Mouse (Mus musculus) skeletal muscle tissue, adult 2 months (tissue): Measurements from ENCODE around the gene Actn1.

Experiments
- DNase-seq: peaks from one replicate; pipeline ENCODE4 v3.0.0-alpha.2; 2012; ENCODE audit warnings: low read depth, low spot score

Actn1 gene

DNA sequence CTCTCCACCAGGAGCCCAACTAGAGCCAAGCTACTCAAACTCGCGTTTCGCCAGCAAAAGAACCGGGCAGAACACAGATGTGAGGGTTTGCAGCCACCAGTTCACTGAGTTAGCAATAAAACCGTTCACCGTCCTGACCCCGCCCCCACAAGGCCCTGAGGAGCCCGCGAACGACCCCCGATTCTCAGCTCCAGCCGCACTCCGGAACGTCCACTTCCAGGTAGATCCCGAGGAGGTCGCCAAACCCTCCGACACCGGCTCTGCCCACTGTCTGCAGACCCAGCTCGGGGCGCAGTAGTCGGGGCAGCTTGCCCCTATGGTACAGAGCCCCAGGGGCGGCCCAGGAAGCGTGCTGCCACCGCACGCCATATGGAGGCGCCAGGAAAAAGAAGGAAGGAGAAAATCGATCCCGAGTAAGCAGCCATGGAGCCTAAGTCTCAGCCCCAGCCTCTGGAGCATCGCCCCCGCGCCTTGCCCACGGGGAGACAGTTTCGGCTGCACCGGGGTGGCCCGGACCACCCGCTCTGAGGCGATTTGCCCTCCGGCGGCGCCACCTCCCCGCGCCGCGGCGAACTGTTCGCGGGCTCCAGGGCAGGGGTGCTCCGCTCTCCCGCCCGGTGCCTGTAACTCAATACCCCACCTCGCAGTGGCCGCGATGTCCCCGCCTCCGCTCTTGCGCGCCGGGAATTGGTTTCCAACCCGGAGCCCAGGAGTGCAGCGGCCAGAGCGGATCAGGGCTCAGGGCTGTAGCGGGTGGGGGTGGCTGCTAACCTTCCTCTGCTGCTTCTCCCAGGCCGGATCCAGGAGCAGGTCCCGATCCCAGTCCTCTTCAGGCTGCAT lies 735 bp downstream of the Actn1 start:
- peak; percentile 47 for DNase-seq

DNA sequence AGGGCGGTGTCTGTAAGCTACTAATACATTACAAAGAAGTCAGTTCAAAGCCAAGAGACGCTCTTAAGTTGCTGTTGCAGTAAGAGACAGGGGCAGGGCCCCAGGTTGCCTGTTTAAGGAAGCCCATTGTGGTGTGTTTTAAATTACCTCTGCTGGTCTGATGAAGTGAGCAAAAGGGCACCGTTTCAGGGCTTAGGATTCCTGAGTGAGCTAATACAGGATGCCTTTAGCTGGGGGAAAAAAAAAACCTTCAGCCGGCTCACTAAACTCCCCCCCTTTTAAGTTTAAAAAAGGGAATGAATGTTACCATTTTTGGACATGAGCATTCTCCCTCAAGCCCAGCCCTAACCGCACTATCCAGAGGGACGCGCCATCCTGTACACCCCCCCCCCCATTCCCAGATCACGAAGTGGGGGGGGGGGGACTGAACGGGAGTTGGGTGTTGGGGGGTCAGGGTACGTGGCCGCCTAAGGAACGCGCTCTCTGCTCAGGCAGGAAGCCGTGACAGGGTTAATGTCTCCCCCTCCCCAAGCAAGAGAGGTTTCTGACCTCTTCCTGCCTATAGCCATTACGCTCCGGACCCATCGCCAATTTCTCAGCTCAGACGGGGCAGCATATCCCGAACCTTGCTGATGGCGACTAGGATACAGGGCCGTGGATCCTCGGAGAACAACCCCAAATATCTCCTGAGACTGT lies 1.5 kb downstream of the Actn1 start:
- DNase-seq: no peak

DNA sequence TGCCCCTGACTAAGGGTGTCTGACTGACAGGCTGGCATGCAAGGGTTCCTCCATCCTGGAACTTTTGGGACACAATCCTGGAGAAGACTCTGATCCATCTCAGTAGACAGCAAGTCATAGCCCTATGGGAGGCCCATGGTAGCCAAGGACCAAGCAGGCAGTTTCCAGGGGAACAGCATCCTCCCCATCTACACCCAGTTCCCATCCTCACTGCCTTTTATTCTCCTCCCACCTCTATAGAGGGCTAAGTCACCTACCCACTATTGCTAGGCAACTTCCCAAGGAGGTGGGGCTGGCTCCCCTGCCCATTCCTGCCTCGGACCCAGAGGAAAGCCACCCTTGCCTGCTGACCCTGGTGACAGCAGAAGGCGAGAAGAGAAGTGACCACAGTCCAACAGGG lies 8.2 kb downstream of the Actn1 start:
- no peak for DNase-seq

DNA sequence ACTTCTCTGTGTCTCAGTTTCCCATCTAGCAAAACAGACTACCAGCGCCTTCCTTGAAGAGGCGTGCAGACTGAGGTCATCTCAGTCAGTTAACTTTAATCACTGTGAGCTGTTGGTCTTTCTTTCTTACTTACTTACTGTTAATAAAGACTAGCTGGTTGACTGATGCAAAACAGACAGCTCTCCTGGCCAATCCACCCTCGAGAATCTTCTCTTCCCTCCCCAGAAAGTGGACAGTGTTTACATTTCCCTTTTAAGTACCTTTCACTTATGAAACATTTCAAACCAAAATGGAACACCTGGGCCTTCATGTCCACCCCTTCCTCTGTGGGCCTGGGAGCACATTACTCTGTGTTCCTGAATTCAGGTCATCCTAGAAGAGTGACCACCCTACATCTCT lies 8.6 kb downstream of the Actn1 start:
- no peak for DNase-seq

DNA sequence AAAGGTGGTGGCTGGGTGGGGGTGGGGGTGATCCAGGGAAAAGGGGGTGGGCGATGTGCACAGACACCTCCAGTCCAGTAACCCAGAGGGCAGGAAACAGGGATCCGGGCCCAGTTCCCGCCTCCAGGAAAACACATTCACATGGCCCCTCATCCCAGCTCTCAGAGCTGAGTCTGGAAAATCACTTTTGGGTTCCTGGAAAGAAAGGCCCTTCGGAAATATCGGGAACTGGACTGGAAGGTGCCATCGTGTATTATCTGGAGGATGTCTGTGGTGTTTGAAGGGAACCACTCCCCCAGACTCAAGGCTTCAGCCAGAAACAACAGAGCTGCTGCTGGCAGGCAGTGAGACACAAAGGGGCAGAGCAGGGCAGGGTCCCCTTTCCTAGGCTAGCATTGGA lies 10.6 kb downstream of the Actn1 start:
- DNase-seq: no peak

DNA sequence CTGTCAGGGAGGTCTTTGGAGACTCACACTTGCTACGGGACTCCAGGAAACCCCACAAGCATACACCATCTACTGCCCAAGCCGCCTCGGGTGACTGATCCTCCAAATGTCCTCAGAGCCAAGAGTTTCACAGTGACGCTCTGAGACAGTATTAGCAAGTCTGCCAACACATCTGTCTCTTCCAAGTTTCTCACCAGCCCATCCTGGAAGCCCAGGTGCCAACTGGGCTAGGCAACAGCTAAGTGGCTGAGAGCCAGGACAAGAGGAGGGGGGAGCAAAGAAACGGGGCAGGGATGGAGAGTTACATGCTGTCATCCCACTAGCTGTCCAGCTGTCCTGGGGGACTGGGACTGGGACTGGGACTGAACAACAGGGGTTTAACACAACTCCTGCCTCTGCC lies 13.1 kb downstream of the Actn1 start:
- peak; percentile 45 for DNase-seq

DNA sequence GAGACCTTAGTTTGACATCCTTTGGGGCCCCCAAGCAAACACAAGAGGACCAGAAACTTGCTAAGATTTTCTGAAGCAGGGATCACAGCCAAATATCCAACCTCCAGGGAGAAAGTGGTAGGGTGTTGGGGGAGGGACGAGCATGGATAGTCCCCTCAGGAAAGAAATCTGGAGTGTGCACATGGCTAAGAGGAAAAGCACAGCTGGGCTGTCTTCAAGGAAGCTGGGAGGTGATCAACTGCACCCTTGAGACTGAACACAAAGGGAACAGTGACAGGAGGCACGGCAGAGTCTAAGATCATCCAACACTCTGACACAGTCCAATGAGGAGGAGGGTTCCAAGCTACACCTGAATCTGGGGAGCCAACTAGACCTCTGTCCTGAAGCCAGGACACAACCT lies 13.7 kb downstream of the Actn1 start:
- DNase-seq: no peak

DNA sequence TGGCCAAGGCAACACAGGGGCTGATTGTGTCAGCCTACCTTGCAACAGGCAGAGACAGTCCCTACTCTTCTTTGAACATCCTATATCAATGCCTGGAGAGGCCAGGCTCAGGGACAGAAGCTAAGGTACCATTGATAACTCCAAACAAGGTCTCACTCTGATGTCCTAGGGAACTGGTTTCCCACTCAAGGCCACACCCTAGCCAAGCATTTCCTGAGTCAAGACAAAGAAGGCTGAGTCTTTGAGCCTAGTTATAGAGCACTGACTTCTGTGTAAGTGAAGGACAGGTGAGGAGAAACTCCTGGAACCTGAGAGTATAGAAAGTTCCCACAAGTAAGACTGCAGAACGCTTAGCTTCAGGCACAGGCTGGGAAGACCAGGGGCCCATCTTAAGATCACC lies 15.4 kb downstream of the Actn1 start:
- no peak for DNase-seq

DNA sequence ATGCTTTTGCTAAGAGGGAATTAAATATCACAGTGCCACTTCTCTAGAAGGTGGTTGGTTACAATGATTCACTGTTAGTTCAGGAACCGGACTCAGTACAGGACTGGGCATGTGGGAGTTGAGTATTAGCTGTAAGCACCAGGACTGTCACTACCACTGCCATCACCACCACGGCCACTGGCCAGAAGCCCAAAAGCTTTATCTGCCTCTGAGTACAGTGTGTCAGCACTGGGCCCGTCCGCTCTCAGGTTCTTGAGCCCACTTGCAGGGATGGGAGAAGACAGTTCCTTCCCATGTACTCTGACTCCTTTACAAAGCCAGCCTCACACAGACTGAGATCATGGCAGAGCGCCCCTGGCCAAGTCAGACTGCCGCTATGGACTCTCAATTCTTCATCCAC lies 16.0 kb downstream of the Actn1 start:
- DNase-seq: no peak

DNA sequence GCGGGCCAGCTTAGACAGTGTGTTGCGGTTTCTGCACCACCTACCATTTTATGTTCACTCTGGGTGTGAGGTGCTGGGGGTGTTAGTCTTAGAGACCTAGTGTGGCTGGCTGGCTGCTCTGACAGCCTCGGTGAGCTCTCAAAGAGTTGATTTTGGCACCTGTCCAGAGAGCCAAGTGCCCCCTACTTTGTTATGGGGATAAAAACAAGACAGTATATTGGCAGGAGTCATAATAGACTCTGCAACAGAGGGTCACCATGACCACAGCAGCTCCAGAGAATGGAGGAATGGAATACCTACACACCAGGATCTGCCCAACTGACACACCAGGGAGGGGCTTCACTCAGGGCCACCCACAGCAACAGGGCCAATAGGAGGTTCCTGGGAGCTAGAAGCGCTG lies 16.8 kb downstream of the Actn1 start:
- no peak for DNase-seq

DNA sequence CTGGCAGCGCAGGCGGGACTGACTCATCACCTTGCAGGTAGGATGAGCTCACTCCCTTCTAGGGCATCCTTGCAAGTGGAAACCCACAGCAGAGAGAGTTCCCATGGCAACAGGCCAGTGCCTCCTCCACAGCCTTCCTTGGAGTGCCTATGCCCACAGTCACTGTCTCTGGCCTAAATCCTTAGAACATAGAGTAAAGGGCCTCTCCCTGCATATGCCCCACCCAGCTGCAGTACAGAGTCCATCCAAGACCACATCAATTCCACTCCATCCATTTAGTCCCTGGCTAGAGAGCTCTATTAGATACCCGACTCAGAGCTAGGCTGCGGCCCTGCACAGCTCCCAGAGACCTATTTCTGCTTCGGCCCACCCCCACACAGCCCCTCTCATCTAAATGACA lies 20.7 kb downstream of the Actn1 start:
- no peak for DNase-seq

DNA sequence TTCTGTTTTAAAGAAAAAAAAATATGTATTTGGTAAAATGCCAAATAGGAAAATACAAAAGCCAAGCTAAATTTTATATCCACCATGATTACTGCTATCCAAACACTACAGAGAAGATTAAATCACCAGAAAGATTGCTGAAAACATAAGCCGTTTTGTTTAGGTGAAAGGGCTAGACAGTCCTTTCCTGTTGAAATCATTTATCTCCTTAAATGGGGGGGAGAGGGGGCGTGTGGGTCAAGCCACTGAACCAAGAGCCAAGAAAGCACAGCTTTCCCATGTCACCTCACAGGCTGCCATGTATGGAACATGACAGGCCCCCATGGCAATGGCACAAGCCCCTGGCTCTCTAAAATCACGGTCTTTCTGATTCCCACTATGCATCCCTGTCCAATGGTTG lies 21.6 kb downstream of the Actn1 start:
- DNase-seq: no peak

DNA sequence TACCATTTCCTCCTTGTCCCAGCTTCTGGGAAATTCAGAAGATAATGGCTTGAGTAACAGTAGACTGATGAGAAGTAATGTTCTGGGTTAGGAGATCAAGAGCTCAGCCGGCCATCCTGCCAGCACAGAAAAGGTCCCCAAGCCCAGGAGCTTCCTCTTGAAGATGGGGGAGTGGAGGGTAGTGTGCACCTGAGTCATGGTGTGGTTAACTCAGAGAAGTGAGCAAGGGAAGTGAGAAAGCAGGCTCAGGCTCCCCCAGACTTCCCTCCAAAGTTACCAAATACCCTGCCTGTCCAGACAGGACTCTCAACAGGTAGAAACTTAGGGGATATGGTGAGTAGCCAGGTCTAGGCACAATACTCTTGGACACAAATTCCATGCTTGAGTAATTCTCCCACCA lies 24.9 kb downstream of the Actn1 start:
- DNase-seq: no peak

DNA sequence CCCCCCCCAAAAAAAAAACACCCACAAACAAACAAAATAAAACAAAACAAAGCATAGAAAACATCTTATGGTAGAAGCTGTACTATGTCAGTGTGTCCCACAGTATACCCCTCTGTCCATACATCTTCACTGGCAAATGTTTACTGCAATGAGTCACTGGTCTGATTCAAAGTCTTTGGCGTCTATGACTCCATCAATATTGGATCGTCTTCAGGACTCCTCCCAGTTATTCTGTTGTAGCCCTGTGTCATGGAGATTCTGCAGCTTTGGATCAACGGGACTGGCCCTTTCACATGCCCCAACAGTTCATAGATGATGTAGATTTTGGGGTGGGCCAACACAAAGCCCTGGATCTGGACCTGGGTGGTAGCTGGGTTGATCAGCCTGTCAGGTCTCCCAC lies 25.9 kb downstream of the Actn1 start:
- DNase-seq: no peak

DNA sequence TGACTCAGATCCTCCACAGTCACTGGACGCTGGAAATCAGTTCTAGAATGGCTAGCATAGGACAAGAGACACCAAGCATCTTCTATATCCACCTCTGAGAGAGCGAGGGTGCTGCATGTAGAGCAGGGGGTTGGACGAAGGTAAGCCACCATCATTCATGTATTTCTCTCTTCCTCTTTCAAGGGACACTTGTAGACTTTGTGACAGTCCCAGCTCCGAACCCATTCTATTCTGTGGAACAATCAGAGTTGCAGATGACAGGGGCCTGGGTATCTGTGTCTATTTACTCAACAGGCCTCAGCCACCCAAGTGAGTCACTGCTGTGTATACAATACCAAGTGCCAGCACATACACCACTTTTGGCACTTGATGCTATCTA lies 27.3 kb downstream of the Actn1 start:
- no peak for DNase-seq

DNA sequence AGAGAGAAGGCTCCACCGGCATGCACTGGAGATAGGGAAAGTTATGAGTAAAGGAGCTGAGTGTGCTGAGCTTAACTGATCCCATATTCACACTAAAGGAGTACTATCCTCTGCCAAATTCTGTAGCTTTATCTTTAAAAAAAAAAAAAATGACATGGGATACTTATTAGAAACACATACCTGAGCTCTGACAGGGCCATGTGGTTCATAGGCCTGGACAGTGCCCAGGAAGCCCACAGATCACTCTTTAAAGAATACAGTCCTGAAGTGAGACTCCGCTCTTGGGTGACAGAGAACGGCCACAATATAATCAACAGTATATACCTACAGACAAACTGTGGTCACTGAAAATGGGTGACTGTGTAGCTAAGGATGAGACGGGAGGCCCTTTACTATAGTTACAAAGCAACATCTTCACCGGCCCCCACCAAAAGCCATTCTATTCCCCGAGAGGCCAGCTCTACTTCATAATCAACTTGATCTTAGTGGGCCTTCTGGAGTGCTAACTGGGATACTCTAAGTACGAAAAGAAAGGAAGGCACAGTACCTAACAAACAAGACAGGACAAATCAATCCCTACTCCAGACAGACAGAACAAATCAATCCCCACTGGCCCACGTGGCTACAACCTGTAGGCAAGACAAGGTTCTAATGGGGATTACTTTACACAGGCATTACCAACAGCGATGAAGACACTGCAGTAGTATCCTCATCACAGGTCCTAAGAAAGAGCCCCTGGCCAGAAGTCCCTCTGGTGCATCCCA lies 27.9 kb downstream of the Actn1 start:
- no peak for DNase-seq

DNA sequence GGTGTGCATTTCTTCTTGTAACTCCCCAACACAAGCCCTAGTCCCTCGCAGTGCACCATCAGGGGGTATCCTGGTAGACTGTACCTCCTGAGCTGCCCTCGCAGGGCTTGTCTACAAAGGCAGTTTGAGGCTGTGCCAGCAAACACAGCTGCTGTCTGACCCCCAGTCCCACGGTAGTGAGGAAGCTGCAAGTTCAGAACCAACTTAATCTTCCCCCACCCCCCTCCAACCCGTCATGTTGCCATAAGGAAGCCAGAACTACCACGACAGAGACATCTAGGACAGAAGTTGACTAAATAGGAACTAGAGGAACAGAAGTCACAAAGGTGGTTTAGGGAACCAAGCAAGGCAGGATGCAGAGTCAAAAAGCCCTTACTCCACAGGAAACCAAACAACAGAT lies 28.9 kb downstream of the Actn1 start:
- no peak for DNase-seq

DNA sequence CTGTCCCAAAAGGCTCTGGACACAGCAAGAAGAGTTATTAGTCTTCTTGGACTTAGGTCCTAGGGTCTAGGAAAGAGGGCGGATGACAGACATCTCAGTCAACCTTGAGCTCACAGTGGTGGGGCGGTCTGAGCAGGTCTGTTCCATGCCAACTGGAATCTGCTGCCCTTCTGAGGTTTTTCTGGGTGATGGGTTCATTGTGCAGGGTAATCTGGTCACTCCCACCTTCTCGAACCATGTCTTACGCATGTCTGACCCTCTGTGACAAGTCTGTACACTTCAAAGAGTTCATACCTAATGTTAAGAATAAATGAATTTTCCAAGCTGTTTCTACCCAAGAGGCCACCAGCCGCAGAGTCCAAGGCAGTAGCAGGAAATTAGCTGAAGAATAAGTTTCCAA lies 29.3 kb downstream of the Actn1 start:
- DNase-seq: no peak

DNA sequence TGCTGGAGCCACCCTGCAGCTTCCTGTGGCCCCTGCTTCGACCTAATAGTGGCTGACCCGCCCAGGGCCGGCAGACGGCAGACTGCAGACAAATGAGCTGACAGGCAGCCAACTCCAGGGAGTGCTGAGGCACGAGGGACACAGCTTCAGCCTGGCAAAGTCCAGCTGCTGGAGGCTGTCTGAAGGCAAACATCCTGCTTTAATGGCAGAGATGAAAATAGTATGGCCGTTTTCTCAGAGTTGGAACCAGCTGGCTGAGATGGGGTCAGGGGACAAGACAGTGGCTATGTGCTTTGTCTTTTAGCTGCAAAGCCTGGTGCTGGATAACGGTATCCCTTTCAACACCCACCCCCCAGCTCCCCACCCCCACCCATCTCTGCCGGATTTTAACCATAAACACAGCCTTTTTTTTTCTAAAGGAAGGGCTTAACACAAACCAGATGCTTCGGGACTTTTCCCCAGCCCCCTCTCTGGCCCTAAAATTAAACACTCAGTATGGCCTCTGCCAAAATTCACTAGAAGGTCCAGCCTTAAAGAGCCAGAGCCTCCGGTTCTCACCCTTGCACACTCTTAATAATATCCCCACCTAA lies 30.0 kb downstream of the Actn1 start:
- DNase-seq: peak; percentile 79

DNA sequence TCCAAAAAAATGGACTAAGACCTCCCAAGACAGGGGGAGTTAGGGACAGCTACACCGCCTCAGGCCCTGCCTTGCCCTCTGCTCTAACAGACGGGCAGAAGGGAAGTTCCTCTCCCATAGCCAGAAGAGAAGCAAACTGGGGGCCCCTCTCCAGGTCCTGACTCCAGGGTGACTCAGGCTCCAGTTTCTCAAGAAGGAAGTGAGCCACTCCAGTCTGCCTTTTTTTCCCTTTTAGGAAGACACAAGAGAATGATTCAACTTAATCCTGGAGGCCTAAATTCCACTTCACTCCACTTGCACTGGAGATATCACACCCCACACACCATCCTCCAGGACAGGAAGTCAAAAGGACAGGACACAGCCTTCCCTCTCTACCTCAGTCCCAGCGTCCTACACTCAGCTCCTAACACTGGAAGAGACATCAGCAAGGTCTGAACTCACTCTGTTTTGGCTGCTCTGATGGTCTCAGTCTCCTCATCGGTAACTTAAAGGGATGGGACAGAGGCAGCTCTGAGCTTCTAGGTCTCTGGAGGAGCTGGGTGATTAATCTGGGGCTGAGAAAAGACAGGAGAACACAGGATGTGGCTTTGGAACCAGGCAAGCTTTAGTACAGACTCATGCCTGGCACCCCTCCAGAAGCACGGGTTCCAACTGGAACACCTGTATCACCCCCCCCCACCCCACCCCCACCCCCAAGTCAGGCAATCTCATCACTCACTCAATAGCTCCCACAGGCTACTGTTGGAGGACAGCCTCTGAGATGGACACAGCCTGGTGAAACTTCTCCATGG lies 31.0 kb downstream of the Actn1 start:
- no peak for DNase-seq

DNA sequence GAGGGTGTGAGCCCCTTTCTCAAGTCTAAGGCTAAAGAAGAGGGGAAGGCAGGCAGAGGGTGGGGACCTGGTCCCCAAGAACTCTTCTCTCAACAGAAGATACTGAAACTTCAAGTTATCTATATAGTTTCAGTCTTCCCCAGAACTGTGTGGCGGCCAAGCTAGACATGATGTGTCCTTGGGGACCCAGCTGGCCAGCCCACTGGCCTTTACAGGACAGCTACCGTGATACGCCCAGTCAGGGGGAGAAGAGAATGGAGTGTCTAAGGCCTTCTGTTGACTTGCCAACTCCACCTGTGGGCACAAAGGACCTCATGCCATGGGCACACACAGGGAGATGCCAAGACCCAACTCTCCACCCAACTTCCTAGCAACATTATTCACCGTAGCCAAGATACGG lies 31.8 kb downstream of the Actn1 start:
- no peak for DNase-seq

DNA sequence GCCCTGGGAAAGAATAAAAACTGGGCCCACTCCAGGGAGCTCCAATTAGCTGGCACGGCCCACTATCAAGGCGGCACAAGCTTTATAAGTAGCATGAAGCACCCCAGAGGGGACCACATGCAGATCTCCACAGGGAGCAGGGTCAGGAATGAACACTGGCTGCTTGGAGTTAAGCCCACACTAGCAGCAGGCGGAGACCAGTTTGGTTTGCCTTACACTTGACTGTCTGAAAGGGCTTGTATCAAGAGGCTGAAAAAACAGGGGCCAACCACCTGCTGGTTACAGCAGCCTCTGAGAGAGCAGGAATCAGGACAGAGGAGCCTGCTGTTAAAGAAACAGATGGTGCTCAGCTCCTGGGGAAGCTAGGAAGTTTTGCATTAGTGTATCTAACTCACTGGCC lies 32.3 kb downstream of the Actn1 start:
- DNase-seq: no peak
